Mouse (Mus musculus) layer of hippocampus, adult 8-10 months (tissue): Measurements from ENCODE around the gene Rbm18. TPM values are rescaled to one million over a fixed set of nuclear protein-coding genes. Genes with fewer than 3 reads are reported as not detected.

Experiments
- DNase-seq, 2 experiments: peaks; one replicate each; pipeline ENCODE4 v3.0.0; 2022; ENCODE audit warnings: low spot score in 2 of 2
- total RNA-seq, 4 experiments: library from RNA; stranded (reverse); gene quantifications; 2 replicates each; pipeline ENCODE4 v1.2.4; 2022

Gene Rbm18
- total RNA-seq, 4 experiments from 2014 or later: 42.3 to 52.2 (median 45.6) TPM

DNA sequence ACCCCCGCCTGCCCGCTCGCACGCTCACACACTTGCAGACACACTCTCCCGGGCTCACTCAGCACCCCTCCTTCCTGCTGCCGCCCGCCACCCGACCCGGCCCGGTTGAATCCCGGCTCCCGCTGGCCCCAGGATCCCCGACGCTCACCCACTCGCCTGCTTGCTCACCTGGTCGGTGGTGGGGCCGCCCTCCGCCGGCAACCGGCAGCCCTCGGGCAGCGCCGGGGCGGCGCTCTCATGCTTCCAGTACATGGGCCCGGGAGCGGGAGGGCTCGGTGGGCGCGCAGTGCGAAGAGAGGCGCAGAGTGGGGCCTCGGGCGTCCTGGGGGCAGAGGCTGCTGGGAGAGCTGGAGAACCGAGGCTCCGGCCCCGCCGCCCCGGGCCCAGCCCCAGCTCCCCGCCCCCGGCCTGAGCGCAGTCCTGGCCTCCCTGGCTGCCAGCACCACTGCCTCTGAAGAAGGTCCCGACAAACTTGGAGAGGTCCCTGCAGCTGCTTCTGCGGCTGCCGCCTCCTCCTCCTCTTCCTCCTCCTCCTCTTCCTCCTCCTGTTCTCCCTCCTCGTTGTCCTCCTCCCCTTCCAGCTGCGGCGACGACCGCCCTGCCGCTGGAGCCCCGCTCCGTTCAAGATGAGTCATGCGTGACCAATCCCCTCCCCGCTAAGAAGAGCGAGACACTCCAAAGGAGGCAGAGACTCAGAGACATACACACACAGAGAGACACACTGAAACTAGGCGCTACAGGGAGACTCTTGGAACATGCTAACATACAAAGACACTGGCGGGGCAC lies 31.4 kb downstream of the Rbm18 start, which contains the start of gene Lhx6:
Gene Lhx6, minus strand, starts transcription at position 453 of the 786 bp plus-strand sequence.
- DNase-seq: no peak

DNA sequence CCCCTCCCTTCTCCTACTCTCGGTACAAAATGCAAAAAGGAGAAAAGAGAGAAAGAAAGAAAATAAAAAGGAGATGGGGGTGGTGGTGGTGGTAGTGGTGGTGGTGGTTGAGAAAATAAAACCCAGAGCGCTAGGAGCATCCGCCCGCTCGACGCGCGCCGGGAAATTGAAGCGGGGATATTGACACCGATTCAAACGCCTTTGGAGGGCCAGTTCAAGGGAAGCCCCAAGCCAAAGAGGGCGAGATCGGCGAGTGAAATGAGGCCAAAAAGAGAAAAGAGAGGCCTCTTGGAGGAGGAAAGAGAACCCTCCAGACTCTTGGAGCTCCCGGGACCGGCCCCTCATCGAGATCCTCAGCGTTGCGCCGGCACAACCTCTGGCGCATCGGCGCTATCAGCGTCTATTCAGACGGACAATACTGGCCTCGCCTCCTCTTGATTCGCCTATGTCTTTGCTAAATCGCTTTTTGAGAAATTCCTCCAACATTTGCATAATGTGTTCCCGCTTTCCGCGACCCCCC lies 32.1 kb downstream of the Rbm18 start:
- no peak for DNase-seq

DNA sequence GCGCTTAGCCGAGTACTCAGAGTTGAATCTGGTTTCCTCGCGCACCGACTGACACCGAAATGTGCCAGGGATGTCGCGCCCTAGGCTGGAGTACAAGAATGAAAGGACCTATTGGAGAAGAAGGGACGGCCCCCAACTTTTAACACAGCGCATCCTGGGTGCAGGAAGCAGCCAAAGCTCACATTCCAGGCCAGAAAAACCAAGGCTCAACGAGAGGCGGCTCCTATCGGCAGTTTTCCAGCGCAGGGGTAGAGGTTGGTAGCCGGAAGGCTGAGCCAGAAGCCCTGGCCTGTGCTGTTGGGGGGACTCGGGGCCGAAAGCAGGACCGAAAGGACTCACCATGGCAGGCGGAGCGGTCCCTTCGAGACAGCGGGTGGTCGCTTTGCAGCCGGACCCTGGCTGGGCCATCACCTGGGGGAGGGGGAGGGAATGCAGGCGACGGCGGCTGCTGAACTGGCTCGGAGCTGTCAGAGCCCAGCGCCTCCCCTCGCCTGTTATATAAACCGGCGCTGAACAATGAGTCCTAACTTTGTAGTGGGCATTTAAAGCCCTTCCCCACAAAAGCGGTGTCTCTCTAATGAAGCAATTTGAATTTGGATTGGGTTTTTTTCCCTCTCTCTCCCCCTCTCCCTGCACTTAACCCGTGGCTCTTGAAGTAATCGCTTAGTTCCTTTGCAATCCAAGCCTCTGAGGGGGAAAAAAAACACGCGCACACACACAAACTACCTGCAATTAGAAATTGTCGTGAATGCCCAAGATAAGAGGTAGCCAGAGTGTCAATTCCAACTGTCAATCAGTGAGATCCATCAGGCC lies 32.8 kb downstream of the Rbm18 start:
- DNase-seq: no peak

DNA sequence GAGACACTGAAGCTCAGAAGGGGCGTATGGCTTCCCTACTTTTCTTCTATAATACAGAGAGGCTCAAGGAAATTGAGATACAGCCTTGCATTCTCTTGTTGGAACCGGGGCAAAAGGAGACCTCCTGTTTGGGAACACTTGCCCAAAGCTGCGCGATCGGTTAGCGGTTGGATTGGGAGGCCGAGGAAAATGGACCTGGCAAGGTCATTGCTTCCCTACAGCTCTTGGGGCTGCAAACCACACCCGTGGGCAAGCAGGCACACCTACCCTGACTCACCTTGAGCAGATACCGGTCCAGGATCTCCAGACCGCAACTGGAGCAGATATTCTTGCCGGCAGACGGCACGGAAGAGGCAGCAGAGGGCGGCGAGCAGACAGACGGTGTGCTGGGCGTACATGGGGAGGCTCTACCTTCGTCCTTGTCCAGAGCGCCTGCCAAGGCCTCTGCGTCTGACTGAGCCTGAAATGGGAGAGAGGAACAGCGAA lies 33.5 kb downstream of the Rbm18 start:
- DNase-seq: no peak

DNA sequence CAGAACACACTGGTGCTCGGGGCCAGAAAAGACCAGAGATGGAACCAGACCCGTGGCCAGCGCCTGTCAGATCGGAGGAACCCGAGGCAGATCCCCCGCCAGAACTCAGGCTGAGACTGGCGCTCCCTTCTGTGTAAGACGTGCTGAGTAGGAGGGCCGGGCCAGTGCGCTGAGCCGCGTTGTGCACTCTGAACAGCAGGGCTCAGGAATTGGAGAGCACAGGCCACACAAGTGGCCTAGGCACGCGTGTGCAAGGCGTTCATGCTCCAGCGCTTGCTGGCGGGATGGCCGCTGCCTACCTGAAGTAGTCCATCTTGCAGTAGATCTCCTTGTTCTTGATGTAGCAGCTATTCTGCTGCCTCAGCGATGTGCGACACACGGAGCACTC lies 34.0 kb downstream of the Rbm18 start:
- DNase-seq: no peak

DNA sequence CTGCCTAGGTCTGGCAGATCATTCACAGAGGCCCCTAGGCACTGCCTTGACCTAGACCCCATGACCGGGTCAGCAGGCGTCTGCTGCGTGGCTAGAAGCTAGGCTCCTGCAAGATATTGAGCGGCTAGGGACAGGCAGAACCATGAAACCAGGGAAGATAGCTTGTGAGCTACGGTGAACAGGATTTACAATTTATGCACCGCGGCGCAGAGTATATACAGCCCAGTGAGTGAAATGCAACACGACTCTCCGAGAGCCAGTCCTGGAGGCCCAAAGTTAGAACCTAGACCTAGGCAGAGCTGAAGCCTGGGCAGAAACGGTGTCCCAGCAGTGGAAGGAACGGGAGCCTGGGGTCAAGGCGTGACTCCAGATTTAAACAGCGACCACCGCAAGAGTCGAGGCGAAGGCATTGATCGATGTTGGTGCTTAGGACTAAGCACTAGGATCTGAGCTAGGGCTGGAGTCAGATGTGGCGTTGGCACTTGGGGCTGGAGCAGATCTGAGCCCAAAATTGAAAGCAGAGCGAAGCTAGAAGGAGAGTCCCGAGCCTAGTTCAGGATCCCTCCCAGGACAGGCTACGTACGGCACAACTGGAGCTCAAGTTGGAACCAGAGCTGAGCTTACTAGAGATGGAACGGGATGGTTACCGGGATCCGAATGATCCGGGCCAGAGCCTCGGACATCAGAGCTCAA lies 34.6 kb downstream of the Rbm18 start:
- no peak for DNase-seq

DNA sequence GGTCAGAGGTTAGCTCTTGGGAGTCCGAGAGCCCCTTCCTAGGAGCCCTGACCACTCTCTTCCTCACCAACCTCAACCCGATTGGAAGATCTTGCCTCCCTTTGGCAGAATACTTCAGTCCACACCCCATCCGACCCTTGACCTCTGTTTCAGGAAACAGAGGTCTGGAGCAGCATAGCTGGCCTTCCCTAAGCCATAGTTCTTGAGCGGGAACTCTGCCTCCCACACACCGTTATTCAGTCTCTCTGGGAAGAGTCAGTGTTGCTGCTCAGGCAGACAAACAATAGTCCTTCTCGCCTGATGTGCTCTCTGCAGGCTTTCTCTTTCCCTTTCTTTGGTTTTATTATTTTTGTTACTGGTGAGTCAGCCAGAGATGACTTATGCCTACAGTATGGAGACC lies 36.8 kb downstream of the Rbm18 start:
- no peak for DNase-seq

DNA sequence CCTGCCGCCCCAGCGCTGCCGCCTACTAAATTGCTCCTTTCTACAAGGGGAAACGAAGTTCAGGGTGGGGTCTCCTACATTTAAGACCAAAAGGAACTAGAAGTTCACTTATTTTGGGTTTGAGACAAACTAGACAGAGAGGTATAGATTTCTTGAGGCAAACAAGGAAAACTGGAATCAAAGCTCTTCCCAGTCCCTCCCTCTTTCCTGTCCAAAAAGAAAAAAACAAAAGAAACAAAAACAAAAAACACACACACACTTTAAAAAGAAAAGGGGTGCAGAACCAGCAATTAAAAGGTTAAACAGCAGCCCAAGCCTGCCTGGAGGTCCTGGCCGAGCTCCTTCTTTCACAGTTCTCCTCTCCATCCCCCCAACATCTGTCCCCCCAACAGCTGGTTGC lies 38.6 kb downstream of the Rbm18 start:
- no peak for DNase-seq

DNA sequence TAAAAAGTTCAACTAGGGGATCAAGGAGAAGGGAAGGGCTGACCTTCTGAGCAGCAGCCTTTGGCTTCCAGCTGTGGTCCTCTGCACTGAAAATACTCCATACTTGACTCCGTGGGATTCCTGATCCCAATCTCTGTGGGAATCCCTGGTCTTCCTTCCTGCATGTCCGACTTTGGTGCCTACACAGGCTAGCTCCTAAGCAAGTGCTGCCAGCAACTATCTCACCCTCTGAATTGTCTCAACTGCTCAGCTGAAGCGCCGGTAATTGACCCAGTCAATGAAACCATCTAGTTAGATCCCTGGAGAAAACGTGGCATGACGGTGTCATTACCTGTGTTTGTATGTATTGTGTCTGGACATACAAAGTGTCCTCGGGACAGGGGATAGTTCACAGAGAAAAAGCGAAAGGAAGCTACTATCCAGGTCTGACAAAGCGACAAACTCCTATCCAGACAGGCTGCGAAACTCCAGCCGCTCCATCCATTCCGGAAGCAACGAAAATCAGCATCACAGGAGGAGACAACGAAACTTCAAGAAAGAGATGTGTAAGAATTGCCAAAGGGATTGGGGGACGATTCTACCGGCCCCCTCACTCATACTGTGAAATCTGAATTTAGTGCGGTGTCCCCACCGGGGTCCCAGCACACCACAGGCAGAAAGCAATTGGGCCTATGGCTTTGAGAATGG lies 39.3 kb downstream of the Rbm18 start:
- DNase-seq: no peak

DNA sequence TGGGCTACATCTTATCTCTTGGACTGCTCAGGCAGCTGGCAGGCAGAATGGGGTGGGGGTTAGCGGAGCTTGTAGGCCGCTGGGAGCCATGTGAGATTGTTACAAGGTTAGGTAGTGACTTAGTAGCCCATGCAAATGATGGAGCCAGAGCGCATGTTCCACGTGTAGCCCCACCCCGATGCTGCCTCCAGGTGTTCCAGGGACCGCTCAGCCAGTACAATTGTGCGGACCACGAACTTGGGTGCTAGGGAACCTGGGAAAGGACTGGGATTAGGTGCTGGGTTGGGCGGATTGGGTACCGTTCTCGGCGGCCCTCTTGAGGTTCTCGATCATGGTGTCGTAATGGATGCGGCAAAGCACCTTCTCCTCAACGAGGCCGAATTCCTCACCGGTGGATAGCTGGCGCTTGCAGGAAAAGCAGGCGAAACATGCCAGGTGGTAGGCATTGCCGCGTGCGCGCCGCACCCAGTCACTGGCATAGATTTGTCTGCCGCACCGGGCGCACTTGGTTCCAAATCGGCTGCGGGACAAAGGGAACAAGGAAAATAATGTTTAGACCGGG lies 42.6 kb downstream of the Rbm18 start:
- no peak for DNase-seq

DNA sequence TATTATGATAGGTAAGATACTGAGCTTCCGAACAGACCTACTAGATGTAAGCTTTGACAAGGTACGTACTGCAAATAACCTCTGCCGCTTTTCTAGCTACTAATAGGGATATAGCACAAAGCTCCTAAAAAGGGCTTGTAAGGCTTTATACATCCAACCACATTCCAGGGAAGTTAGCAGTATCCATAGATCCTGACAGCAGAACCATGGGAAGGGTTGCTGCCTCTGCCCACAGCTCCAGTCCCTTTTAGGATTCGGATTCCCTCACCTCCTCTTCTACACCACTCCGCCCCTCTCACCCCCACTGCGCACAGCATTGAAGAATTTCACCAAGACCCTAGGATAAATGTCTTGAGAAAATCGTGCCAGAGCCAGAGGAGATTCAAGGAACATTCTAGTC lies 43.3 kb downstream of the Rbm18 start:
- DNase-seq: no peak

DNA sequence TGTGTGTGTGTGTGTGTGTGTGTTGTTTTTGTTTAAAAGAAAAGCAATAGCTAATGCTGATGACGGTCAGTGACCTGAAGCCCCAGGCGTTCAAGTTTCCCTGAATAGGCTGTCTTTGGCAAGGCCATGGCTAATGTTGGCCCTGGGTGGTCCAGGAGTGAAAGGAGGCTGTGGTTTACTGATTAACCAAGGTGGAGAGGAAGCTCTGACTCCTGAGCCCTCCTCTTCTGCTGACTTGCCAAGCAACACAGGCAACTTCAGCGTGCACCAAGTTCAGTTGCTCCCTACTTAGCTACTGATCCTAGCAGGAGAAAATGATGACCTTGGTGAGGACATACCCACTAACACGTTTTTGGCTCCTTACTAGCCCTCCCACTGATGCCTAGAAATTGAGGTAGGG lies 43.8 kb downstream of the Rbm18 start:
- no peak for DNase-seq

DNA sequence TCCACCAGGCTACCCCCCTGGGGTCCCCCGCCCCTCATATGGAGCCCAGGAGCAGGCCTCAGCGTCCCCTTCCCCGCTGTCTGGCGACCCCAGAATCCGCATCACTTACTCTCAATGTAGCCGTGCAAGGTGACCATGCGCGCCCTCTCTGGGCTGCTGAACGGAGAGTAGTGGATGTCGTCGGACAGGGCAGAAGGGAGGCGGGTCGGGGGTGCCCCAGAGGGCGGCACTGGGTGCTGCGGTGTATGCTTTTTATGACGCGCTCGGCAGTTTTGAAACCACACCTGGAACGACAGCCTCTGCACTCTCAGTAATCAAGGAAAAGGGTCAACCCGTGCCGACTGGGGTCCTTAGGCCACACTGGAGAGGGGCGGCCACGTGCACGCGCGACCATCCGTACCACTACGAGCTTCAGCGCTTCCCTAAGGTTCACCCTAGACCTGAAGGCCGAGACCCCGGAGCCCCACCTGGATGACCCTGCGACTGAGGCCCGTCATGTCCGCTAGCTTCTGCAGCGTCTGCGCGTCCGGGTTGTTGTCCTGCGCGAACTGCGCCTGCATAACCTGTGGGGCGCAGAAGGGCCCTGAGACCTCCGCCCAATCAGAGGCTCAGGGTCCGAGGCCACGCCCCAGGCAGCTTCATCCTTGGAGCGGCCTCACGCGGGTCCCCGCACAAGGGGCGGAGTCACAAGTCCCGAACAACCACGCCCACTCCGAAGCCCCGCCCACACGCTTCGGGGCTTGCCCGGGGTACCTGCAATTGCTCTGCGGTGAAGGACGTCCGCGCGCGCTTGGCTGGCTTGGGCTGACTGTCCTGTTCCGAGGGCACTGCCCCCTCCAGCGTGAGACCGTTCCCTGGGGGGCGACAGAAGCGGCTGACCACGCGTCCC lies 45.5 kb downstream of the Rbm18 start:
- no peak for DNase-seq

DNA sequence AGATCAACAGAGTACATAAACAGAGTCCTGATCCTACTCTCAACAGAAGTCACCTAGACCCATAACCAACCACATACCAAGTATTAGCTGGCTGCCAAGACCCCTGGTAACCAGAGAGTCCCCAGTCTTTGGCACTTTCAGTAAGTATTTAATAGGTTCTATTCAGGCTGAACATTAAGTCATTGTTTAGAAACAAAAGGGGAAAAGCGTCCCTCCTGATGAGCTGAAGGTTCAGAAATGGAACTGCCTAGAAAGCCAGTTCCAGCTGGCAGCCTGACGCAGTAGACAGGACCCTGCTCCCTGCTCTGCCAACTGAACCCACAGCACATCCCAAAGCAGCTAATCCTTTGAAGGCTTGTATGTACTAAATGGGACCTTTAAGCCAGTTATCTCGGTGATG lies 47.4 kb downstream of the Rbm18 start:
- DNase-seq: no peak

DNA sequence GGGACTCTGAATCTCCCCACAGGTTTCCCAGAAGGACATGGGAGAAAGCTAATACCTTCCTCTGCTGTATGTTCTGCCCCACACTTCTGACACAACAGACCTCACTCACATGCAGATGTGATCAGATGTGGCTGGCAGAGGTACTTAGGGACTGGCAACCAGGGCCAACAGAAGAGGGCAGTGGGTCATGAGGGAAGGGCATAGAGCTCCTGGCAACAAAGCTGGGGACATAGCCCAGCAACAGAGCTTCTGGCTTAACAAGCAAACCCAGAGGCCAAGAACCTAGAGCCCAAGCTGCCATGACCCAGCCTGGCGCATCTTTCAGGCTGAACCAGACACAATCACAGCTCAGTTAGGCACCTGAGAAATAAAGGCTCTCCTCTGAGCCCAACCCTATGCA lies 51.5 kb downstream of the Rbm18 start:
- no peak for DNase-seq

DNA sequence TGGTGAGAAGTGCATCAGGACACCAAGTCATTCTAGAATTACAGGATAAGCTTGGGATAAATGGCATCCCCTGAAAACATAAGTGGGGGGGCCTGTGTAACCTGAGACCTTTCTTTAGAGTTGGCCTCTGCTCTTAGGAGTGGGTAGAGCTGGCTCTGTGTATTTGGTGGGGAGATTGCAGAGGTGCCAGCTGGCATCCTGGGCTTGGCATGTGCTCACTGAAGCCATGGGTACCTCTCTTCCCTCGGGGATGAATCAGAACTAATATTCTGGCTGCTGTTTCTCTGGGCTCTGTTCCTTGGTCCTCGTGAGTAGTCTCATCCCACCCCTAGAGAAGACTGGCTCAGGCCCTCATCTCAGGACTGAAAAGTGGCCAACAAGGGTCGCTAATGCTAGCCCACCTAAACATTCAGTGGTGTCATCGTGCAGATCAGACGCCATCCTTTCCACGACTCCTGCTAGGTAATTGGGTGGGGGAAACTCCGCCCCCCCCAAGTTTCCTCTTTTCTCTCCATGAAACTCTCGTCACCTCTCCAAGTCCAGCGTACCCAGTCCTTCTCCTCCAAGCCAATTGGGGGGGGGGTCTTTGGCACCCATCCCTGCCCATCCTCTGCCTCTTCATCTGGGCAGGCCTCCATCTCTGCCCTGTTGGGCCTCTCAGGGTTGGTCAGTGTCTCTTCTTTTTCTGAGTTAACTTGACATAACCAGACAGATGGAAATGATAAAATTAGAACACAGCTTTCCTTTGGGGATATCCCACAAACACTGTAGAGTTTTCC lies 53.6 kb downstream of the Rbm18 start:
- DNase-seq: no peak

DNA sequence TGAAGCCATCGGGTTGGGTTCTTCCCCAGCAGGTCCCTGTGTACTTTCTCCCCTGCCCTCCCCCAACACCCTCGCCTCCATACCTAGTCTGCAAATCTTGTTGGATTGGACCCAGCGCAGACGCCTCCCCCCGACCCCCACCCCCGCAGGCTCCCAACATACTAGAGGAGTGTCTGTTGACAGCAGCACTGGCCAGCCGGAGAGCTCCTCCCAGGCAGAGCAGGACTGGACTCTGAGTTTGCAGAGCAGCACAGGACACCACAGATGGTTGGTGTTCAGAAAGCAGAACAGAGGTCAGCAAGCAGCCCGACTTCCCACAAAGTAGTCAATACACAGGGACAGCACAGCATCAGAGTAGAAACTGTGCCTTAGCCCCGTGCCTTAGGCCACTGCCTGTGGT lies 55.1 kb downstream of the Rbm18 start:
- no peak for DNase-seq

DNA sequence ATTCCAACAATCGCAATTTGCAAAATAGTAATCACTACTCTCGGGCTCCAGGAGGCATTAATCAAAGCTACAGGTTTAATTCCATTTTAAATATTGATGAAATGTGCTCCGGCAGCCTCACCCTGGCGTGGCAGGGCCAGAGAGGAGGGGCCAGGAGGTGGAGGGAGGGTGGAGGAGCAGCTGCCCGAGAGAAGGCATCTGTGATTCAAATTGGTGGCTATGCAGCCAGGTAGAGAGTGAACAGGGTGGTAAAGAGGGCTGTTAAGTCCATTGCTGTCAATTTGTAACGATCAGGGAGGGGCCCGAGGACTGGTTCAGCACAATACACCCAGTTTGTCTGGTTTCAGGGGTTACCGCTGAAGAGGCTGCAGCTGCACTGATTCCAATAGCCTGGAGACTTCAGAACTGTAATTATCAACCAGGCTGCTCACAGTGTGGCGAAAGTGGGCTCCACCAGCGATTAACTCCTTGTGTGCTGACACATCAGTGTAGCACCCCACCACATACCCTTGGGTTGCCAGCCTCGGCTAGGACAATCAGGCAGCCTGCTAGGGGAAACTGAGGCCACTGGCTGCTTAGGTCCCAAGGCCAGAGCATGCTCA lies 59.3 kb downstream of the Rbm18 start:
- DNase-seq: no peak

DNA sequence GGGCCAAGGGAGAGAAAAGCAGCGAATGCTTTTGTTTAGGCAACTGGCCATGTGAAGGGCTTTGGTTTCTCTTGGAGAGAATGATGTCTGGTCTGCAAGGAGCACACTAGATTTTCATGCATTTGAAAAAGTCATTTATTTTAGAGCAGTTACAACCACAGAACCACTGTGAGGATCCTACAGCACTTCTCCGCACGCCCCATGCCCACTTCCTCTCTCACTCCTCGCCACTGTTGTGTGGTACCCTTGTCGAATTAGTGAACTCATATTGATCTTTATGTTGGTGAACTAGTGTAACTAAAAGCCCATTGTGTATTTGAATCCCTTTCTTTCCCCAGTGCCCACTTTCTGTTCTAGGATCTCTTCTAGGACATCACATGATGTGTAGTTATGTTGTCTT lies 61.4 kb downstream of the Rbm18 start:
- DNase-seq: no peak
